Mouse (Mus musculus): ENCODE data around the gene Glra3.
A peak's percentile ranks its signal among the peaks of the same experiment; 100 is the strongest.

Glra3 gene

DNA sequence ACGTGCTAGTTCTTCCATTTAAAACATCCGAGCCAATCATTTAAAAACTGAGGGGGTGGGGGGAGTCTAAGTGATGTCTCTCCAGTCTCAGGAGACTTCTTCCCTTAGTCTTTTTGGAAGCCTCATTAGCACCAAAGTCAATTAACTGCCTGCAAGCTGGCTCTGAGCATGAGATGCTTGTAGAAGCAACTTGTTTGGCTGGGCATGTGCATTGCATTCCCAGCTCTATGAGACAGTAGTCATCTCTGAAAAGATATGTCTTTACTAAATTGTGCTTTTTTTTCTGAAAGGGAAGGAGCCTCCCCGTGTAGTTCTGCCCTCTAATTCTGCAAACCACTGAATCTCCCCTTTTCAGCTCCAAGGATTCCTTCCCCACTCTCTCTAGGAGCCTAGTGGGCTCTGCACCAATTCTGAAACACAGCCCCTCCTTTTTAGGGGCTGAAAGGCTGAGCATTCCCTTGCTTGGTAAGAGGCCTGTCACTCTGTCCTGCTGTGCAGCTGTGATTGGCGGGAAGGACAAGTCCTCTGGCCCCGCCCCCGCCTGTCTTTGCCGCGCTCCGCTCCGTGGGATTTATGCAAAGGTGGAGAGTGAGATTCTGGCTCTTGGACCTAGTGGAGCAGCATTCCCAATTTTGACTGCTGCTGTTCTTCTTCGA, at the start of gene Glra3:
Gene Glra3 (plus strand): TSS at position 591 of the 656 bp plus-strand sequence.
- no peak for DNase-seq (ENCODE audit: low spot score in 2 of 2)

- no peak for DNase-seq (ENCODE audit: low spot score in 2 of 2)
These were observed 33.4 kb upstream of the Glra3 start, which contains the start of gene Adam29 for GRCm38 (mm10) chr8:55906848-55907247. Gene Adam29, minus strand, starts transcription at chr8:55906948.

- no peak for DNase-seq (ENCODE audit: low spot score in 2 of 2)
These were observed 243 bp downstream of the Glra3 start for GRCm38 (mm10) chr8:55940526-55940880.

GRCm38 (mm10) chr8:55964759-55965320, 24.6 kb downstream of the Glra3 start:
- DNase-seq (ENCODE audit: low spot score in 2 of 2): no peak

GRCm38 (mm10) chr8:55997859-55998258, 57.6 kb downstream of the Glra3 start:
- DNase-seq (ENCODE audit: low spot score in 2 of 2): no peak

DNA sequence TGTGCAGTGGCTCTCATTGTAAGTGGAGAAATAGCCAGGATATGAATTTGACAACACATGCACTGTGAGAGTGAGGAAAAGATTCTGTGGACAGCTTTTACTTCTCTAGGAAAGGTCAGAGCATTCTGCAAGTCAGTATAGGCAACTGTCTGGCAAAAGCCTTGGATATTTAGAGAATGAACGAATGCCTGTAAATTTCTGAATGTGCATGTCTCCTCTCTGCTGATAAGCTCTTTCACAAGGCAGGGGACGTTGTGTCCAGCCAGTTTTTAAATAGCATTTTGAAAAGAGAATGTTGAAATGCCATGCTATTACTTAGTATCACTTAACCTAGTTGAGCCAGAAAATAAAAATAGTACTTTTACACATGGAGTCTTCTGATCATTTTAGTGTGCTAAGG, 114.1 kb downstream of the Glra3 start:
- DNase-seq (ENCODE audit: low spot score in 2 of 2): no peak

DNA sequence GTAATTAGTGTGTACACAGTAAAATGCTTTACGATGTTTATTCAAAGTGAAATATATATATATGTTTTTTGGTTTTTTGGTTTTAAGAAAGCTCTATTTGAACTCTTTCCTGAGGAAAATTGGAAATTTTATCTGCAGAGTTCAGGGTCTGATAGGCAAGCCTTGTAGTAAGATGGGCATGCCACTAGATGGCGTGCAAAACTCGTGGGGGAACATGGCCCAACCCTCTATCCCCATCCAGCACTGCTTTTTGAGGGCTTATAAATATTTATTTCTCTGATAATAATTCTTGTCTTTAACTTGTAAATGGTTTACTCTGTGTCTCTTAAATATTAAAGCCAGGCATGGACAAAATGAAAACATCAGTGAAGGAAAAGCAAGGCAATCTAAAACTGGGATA, 122.8 kb downstream of the Glra3 start:
- DNase-seq (ENCODE audit: low spot score in 2 of 2): peak; percentile 31 to 64

DNA sequence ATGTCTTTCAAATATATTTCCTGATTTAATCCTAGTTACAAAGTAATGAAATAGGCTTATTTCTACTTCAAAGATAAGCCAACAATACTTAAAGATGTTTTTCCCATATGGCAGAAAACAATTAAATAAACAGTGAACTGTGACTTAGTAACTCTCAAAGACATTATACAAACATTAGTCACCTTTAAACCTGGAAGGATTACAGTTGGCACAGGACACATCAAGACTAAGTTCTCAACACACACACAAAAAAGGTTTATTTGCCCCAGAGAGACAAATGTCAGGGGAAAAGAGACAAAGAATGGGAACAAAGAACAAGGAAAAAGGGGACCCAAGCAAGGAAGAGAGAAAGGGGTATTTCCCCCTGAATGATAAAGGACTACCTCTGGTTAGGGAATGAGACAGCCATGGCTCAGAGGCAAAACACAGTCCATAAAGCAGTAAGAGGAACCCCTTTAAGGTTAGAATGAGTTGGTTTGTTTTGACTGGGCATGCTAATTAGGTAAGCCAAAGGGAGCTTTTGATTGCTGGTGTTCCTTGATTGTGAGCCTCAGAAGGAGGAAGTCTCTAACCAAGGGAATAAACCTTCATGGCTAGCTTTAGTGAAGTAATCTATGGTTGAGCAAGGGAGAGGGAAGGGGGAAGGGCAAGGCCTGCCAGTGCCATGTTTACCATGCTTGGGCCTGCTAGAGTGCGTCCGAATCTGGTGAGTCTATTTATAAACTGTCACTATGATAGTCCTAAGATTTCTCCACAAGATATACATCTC, 130.4 kb downstream of the Glra3 start:
- DNase-seq (ENCODE audit: low spot score in 2 of 2): no peak

GRCm38 (mm10) chr8:56083654-56084053, 143.4 kb downstream of the Glra3 start:
- DNase-seq (ENCODE audit: low spot score in 2 of 2): no peak

DNA sequence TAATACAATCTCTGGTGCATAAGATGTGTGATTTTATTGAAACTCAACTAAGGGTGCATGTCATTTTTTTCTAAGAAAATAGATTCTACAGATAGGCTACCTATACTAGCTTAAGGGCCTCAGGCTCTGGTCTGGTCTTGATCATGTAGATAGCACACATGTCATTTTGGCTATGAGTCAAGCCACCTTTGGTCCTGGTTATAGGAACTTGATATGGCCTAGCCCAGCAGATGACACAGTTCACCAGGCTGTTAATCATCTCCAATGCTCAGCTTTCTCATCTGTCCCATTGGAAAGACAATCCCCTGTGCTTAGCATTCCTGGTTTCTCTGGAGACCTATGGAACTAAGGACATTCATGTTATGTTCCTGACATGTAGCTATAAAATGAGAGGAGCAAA, 154.1 kb downstream of the Glra3 start:
- DNase-seq (ENCODE audit: low spot score in 2 of 2): no peak

DNA sequence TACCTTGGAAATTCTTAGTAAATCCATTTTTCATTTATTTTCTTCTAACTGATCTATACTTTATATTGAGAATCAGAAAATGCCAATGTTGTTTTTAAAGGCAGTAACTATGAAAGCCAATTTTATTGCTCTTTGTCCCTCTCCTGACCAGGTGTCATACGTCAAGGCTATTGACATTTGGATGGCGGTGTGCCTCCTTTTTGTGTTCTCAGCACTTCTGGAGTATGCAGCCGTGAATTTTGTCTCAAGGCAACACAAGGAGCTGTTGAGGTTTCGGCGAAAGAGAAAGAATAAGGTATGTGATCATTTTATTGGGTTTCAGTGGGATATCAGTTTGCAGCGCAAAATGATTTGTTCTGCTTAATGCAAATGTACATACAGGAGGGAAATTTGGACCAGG, 170.0 kb downstream of the Glra3 start:
- DNase-seq (ENCODE audit: low spot score in 2 of 2): no peak

DNA sequence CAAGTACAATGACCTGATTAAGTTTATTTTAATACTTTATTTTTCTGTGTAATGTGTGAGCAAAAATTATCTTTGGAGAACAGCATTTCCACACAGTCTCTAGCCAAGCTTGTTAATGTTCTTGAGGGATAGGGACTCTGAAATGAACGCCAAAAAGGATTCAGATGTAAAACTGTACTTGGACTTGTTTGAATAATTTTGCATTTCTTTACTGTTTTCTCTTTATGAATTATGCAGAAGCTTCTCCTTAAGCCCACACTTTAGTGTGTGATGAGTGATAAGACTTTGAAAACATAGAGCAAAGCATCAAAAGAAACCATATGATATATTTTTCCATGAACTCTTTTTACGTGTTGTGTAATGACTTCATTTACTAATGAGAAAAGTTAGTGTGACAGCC, 189.1 kb downstream of the Glra3 start:
- no peak for DNase-seq (ENCODE audit: low spot score in 2 of 2)

DNA sequence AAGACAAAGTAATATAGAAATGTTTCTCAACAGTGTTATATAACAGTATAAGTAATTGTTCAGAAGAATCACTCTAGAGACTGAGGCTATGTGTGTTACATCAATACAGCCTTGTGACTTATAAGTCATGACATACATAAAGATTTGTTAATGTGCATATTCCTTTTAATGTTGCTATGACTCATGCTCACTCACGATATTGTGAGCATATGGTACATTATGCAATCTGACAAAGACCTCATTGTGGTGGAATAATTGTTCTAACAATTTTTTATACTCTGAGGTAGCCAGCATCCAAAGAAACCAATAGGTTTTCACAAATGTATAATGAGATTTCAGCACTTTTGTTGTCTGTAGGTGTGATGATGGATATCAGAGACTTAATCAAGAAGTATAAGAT, 210.4 kb downstream of the Glra3 start:
- no peak for DNase-seq (ENCODE audit: low spot score in 2 of 2)

- no peak for DNase-seq (ENCODE audit: low spot score in 2 of 2)
These were observed 211.3 kb downstream of the Glra3 start for GRCm38 (mm10) chr8:56151574-56151973.

- no peak for DNase-seq (ENCODE audit: low spot score in 2 of 2)
These were observed 218.7 kb downstream of the Glra3 start for GRCm38 (mm10) chr8:56158966-56159365.

Measured in urinary bladder, postnatal 4 days (tissue).